8 mouse cellular contexts compared by ENCODE assay signal in genomic region chr8:104219079-104219478, GRCm38 (mm10). TPM values are rescaled to one million over a fixed set of nuclear protein-coding genes. Genes with fewer than 3 reads are reported as not detected.
DNase-seq lines count a peak whose midpoint lies in the region; ATAC-seq and TF ChIP-seq lines count a peak whose summit lies in the region.

No protein-coding gene starts in this region.

- H3K9ac ChIP-seq in ES-Bruce4 (ENCODE audit: low read depth, poor library complexity, severe bottlenecking), result peak overlapping the region; percentile 51

- no peaks in the 10 kb centered on the region for H3K27me3 ChIP-seq in ES-Bruce4 (ENCODE audit: control insufficient read depth, insufficient read depth, low read length, poor library complexity, severe bottlenecking)

- TF ChIP-seq POLR2A in ES-Bruce4 (IDR thresholded peaks at IDR 0.05; ENCODE audit: insufficient read depth, low read length), result no peak

- H3K36me3 ChIP-seq in ES-Bruce4 (ENCODE audit: control insufficient read depth, insufficient read depth, low read length, poor library complexity, severe bottlenecking), result no peaks in the 10 kb centered on the region

- peak; percentile 75 for TF ChIP-seq CTCF in ES-Bruce4 (IDR thresholded peaks at IDR 0.05; ENCODE audit: low read depth, low read length)
- peak; percentile 84 for TF ChIP-seq CTCF in layer of hippocampus, adult 2 months (conservative IDR thresholded peaks at IDR 0.05)

- H3K4me1 ChIP-seq in ES-Bruce4 (ENCODE audit: control insufficient read depth, insufficient read depth, low read length), result no peaks in the 10 kb centered on the region

- no peak overlapping the region for H3K27ac ChIP-seq in ES-Bruce4 (ENCODE audit: insufficient read depth, low read length)
- H3K27ac ChIP-seq in layer of hippocampus, adult 2 months, result no peak overlapping the region

- H3K4me3 ChIP-seq in ES-Bruce4 (ENCODE audit: low read depth, low read length), result peak overlapping the region; percentile 10; the same call in 1 of the 2 replicates
- H3K4me3 ChIP-seq in layer of hippocampus, adult 2 months, result no peak overlapping the region

- H3K9me3 ChIP-seq in ES-Bruce4 (replicated peaks; ENCODE audit: control insufficient read depth, insufficient read depth, low read length, poor library complexity, severe bottlenecking), result 0 out of 2 replicates have a peak, but pooled peaks cover under 1% of the 10 kb centered on the region

- no peak for TF ChIP-seq EP300 in ES-Bruce4 (IDR thresholded peaks at IDR 0.05; ENCODE audit: insufficient read depth, low read depth, low read length)

- peak; percentile 56 to 57 for DNase-seq in cerebellum, postnatal 10 days
- DNase-seq in cerebellum, adult 11 months, result no peak
- peak; percentile 27 for DNase-seq in heart, adult 8-10 months (ENCODE audit: low spot score)
- DNase-seq in layer of hippocampus, adult 2 months (ENCODE audit: low spot score in 2 of 2), result peak; percentile 34 to 68
- DNase-seq in lung, postnatal 4 days, result peak; percentile 48 to 74
- peak; percentile 35 to 63 for DNase-seq in spleen, postnatal 14 days (ENCODE audit: low spot score in 2 of 2)

- peak; percentile 88 for ATAC-seq in common myeloid progenitor, adult 5-6 weeks (replicated peaks; ENCODE audit: low read depth, poor library complexity, severe bottlenecking)

RNA-seq across cellular contexts. Expression of gene Tk2, which starts 29.3 kb away (rescaled TPM):
- polyA plus RNA-seq in ES-Bruce4 (2011; ENCODE audit: insufficient read depth, insufficient read length, low read depth, missing spikeins), result 17.2 and 18.0 TPM in 2 replicates
- 5.8 and 13.9 TPM in 2 replicates for total RNA-seq in common myeloid progenitor, adult 5-6 weeks (2017)
- 10 to 100 TPM in 1 of 4 experiments, 1 to 10 TPM in 3; 6.5 to 10.4 (median 9.3) TPM for total RNA-seq in heart, adult 8-10 months (2022)
- 10 to 100 TPM; 36.9 to 37.6 TPM for total RNA-seq in layer of hippocampus, adult 2 months (2021)

RNA-seq across cellular contexts. Expression of gene Cklf, which starts 31.6 kb away (rescaled TPM):
- 20.4 and 21.0 TPM in 2 replicates for polyA plus RNA-seq in ES-Bruce4 (2011; ENCODE audit: insufficient read depth, insufficient read length, low read depth, missing spikeins)
- 12.2 and 14.5 TPM in 2 replicates for total RNA-seq in common myeloid progenitor, adult 5-6 weeks (2017)
- total RNA-seq in heart, adult 8-10 months (2022), result 1 to 10 TPM; 3.1 to 4.6 (median 4.2) TPM
- 1 to 10 TPM; 8.0 to 8.7 TPM for total RNA-seq in layer of hippocampus, adult 2 months (2021)

RNA-seq across cellular contexts. Expression of gene Bean1, which starts 48.8 kb away (rescaled TPM):
- polyA plus RNA-seq in ES-Bruce4 (2011; ENCODE audit: insufficient read depth, insufficient read length, low read depth, missing spikeins), result 0.23 and 0.51 TPM in 2 replicates
- total RNA-seq in common myeloid progenitor, adult 5-6 weeks (2017), result not detected in 2 replicates
- total RNA-seq in heart, adult 8-10 months (2022), result 1 to 10 TPM in 3 of 4 experiments, under 1 TPM in 1; 0.59 to 2.0 (median 1.3) TPM
- total RNA-seq in layer of hippocampus, adult 2 months (2021), result 1 to 10 TPM; 5.3 to 5.4 TPM
